Mouse (Mus musculus) liver, embryonic 14.5 days (tissue): ENCODE results near the gene Fam166a.
A peak's percentile ranks its signal among the peaks of the same experiment; 100 is the strongest.

ENCODE experiments used
- CTCF ChIP-seq: IDR thresholded peaks from 2 replicates; pipeline ENCODE4 v1.5.1; 2016; ENCODE audit warnings: antibody characterized with exemption, low read depth, control low read depth
- EP300 ChIP-seq: IDR thresholded peaks from 2 replicates; pipeline ENCODE4 v1.6.1; 2016; ENCODE audit warnings: antibody characterized with exemption, low read depth

DNA sequence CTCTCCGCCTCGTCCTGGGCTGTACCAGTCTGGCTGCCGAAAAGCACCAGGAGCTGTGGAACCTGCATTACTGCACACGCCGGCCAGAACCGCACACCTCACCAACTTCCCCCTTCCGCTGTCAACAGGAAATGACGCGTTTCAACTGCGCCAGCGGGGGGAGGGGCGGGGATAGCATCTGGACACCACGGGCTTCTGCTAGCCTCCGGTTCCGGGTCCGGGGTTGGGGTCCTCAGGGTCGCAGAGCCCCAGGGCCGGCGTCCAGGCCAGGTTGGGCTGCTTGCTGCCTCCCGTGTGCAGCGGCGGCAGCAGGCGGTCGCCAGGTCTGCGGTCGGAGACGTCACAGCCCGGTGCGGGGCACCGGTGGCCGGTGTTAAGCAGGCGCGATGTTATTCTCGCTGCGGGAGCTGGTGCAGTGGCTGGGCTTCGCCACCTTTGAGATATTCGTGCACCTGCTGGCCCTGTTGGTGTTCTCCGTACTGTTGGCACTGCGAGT, 36.8 kb downstream of the Fam166a start, which contains the start of gene Tmem203:
- no peak for TF ChIP-seq CTCF
- TF ChIP-seq EP300: peak; percentile 55
